Mouse (Mus musculus) neural tube, embryonic 15.5 days (tissue): ENCODE results near the gene Wls. TPM values are rescaled to one million over a fixed set of nuclear protein-coding genes. Genes with fewer than 3 reads are reported as not detected.

ENCODE experiments used
- polyA plus RNA-seq: library from polyadenylated mRNA; unstranded; fragments of >200 nt; fragmentation: Nextera tagmentation; extraction: Ambion mirVana; gene quantifications from 2 replicates; pipeline ENCODE4 v1.2.1, GENCODE M21; 2015

The Wls gene
- polyA plus RNA-seq, 1 experiment from 2014 or later = 62.8 TPM

Other genes starting within 250 kb of the Wls start
- not detected in 2 replicates for gene Rpe65, start 240.5 kb upstream of the Wls start, polyA plus RNA-seq